Mouse (Mus musculus): ENCODE results near the gene Igfbp2. TPM values are rescaled to one million over a fixed set of nuclear protein-coding genes. Genes with fewer than 3 reads are reported as not detected.

Gene Igfbp2
- total RNA-seq, 2 experiments from 2014 or later: 2.5 to 3.1 TPM

DNA sequence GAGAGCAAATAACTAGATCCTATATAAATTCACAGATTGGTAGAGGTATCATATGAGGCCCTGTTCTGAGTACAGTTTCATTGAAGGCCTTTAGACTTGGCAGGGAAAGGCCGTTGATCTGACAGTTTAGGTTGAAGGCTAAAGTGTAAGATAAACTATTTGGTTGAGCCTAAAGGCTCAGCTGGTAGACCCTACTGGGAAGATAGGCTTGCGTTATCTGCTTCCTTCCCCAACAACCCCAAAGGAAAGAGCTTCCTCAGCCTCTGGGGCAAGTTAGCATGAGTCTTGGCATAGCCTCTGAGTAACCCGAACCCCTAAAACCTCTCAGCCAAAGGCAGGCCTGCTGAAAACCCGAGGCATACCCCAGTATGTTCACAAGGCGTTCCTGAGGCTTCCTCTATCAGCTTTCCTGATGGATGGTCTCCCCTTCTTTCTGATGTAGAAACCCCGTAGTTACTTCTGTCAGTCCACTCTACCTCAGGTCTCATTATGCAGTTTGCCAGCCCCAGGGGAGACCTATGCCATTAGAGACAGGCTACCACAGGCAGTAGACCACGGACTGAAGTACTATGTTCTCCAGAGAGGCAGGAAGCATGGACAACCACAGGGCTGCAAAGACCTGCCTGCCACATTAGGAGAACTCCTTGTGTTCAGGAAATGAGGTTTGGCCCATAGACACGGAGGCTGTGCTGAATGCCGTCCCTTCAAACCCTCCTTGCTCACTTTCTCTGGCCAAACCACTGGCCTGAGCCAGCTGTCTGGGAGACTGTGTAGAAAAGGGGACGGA is 44.3 kb downstream of the Igfbp2 start:
- intact Hi-C loops (cut with DNase I; ENCODE audit: low total_unique reads): loop anchor here (5.0 kb wide), 1 partner anchor 959 kb away; no protein-coding TSS in a partner anchor
- no peak for DNase-seq

DNA sequence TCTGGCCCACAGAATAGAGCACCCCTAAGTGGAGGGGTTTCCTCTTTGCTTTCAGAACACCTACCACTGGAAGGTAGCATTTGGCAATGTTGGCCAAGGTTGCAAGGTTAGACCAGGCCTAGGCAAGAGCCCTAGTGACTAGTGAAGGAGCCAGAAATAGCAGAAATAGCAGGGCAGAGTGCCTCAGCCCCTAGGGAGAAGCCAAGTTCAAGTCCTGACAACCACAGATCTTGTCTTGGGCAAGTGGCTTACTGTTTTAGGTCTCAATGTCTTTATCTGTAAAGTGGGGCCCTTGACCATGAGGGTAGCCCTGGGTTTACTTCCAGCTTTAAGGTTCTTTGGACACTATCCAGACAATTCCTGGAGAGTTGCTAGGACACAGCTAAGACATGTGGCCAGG is 45.0 kb downstream of the Igfbp2 start:
- no peak for DNase-seq
- intact Hi-C loops (cut with DNase I; ENCODE audit: low total_unique reads): loop anchor here (5.0 kb wide), 1 partner anchor 958 kb away; no protein-coding TSS in a partner anchor

DNA sequence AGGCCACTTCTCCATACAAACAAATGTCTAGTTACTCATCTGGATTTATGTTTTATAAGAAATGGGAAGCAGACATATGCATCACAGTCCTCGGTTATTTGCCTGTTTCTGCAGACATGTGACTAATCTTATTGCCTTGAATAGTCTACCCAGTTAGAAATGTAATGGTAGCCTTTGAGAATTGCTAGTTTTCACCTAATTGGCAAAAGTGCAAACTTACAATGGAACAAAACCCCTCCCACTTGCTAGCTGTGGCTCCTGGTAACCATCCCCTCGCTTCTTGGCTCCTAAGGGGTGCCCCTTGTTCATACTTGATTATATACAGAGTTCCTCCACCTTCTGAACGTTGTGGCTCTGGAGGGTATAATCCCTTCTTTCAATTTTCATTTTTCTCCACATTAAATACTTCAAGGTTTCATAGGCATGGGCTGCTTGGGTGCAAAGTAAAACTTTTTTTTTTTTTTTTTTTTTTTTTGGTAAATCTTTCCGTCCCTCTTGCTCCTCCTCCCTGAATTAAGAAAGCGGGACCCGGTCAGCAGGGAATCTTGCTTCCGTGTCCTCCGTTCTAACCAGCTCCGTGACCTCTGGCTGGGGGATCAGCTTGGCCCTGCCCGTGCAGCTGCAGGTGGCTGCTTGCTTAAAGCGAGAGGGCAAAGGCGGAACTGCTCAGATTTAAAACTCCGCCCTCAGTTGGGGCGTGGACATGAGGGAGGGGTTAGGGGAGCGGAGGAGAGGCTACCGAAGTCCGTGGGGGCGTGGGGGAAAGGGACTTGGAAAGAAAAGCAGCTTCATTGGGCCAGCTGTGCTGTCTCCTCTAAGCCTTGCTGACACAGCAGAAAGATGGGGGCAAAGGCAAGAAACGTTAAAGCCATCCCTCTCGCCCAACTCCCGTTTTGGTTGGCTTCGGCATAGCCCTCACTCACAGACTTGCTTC is 45.6 kb downstream of the Igfbp2 start:
- peak; percentile 80 for DNase-seq

DNA sequence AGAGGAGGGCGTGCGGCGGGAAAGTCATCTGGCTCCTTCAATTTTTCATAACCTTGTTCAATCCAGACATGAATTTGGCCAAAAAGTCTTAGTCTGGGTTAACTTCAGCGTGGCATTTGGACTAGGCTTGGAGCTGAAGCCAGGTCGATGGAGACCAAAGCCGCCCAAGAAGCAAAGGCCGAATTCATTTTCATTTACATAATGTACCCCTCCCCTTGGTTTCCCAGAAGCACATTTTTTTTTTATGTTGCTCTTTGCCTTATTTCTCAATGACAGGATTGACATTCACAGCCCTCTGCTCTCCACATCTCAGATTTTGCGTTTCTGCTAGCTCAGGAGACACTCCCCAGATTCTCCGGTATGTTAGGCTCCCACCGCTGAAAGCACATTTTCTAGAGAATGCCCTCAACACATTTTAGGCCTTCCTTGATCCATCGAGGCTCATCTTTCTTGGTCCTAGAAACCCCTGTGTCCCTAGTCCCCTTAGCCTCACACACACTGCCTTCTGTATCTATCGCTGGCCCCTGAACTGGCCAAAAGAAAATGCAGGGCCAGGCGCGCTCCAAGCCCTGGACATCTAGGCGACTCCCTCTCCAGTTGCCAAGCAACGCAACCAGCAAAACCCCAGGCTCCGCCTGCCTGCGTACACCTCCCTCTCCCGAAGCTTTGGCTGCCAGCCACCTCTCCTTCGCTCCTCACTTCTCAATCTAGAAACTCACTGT is 46.5 kb downstream of the Igfbp2 start:
- intact Hi-C loops (cut with DNase I; ENCODE audit: low total_unique reads): no loop called here
- DNase-seq: peak; percentile 84

More for the DNA sequence above, 45.6 kb downstream of the Igfbp2 start:
- intact Hi-C loops (cut with DNase I; ENCODE audit: low total_unique reads): loop anchor here (5.0 kb wide), 1 partner anchor 957 kb away; no protein-coding TSS in a partner anchor

DNA sequence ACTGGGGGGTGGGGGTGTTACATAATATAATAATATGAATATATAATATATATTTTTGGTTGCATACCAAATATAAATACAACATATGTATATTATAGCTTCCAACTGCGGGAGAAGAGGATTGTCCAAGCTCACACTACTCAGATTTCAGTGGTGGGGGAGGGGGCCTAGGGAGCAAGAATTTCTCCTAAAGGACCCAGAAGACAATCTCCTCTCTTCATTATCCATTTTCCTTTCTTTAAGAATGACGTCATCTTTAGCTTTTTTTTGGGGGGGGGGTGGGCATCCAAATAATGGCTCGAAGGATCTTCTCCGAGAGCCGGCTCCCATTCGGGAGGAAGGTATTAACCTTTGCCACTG is 47.0 kb downstream of the Igfbp2 start:
- intact Hi-C loops (cut with DNase I; ENCODE audit: low total_unique reads): no loop called here

DNA sequence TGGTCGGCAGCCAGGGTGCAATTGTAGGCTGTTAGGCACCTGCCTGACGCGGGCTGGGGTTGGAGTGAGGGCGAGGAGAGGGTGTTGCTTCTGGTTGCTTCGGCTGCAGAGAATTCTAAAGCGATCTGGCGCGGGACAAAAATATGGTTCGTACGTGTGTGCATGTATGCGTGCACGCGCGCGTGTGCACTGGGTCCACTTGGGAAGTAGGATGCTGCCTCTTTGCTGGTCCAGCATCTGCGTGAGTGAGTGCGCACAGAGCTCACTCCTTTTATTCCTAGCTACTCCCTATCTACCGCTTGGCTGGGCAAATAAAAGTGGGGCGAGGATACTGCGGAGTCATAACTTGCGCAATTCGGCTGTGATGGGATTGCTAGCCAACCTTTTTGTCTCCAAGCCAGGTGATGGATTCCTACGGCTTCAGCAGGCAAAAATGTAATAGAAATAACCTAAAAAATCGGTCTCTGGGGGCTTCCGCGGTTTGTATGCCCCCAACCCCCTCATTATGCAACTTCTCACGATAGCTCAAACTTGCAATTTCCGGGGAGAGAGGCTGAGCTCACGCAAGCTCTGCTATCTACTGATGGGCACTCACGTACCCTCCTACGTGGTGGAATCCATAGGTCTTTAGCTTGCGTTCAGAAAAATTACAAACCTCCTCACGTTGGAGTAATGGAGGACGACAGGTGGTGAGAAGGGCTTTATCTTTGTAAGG is 47.6 kb downstream of the Igfbp2 start:
- DNase-seq: no peak
- intact Hi-C loops (cut with DNase I; ENCODE audit: low total_unique reads): no loop called here

More for the DNA sequence above, 47.0 kb downstream of the Igfbp2 start:
- DNase-seq: no peak

DNA sequence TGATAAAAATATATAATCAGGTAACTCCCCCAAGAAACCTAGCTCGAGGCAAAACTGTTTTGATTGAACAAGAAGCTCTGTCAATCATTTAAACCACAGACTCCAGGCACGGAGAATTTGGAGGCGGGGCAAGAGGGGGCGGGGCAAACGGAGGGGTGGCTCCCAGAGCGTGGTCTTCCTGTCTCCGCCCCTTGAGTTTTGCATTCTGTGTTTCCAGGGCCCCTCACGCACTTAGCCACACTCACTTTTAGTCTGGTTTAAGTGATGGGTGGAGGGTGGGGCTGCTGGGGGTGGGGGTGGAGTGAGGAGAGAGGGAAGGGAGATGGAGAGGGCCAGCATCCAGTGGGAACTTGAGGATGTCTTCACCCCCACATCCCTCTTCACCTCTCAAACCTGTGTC is 48.2 kb downstream of the Igfbp2 start:
- intact Hi-C loops (cut with DNase I; ENCODE audit: low total_unique reads): no loop called here
- peak; percentile 82 for DNase-seq

DNA sequence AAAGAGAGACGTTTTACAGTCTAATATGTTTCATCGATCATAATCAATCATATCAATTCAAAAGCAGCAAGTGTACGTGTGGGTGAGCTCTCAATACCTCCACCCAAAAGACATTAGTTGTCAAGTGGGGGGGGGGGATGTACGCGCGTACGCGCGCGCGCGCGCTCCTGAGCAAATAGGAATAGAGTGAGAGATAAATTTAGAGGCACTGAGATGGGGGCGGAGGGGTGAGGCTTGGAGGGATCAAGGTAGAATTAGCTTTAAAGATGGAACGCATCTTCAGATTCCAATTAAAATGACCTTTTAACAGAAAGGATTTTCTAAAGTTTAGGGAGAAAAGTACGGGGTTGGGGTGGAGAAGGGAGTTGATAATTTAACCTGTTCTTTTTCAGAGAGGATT is 48.8 kb downstream of the Igfbp2 start:
- intact Hi-C loops (cut with DNase I; ENCODE audit: low total_unique reads): no loop called here
- DNase-seq: no peak

DNA sequence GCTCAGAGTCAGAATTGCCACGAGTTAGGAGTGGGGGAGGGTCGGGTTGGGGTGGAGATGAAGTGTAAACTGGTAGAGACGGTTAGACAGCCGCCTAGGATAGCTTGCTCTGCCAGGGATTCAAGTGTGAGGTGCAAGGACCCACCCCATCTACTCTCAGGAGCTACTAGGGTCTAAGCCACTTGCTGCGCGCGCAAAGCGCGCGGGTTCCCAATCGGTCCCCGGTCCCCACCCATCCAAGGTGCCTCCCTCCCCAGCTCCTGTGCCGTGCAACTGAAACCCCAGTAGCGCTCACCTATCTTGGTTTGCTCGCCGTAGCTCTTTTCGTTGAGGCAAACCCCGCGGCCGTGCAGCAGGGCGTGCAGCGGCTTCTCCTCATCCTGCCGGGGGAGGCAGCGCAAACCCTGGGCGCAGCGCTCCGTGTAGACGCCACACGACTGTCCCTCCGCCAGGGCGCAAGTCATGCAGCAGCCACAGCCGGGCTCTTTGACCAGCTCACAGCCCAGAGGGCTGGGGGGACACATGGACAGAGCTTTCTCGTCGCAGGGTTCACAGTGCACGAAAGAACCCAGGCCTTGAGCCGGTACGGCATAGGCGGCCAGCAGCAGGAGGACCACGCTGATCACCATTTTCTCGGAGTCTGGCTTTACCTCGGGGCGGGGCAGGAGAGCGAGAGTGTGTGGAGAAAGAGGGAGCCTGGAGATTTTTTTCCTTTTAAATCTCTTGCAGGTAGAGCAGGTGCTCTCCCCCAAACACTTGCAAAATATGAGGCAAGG is 49.4 kb downstream of the Igfbp2 start:
- intact Hi-C loops (cut with DNase I; ENCODE audit: low total_unique reads): no loop called here
- DNase-seq: peak; percentile 71

DNA sequence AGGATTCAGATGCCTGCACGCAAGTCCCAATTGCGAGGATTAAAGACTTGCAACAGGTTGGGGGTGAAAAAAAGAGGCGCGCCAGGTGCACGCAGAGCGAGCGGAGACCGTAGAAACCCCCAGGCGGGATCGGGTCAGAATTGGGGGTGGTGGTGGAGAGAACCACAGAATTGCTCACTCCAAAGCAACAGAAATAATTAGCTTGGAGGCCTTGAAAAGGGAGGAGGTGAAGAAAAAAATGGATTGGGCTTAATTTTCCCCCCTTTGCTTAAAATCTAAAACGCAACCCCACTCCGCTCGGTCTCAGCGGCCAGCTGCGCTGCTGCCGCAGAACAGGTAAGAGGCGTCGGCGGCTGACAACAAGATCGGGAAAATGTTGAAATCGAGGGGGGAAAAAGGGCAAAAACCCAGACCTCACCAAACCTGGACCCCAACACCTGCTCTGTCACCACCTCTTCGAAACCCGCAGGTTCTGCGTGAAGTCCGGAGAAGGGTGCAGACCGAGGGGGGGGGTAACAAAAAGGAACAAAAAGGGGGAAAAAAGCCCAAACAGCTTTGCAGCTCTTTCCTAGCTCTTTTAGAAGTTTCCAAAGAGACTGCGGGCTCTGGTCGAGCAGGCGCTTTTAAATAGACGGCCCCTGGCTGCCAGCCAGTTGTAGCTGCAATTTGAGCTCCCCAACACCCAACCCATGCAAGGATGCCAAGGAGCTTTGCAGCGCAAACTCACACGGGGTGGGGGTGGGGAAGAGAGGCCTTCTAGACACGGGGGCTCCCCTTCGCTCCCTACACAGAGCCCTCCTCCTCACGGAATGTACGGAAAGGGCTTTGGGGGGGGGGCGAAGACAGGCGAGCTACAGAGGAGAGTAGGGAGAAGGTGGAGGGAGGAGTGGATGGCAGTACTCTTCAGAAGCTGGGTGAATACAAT is 50.2 kb downstream of the Igfbp2 start, which contains the start of gene Igfbp5:
Gene Igfbp5 (minus strand): TSS at position 598 of the 925 bp plus-strand sequence.
- intact Hi-C loops (cut with DNase I; ENCODE audit: low total_unique reads): loop anchor here (5.0 kb wide), 2 partner anchors 398 to 743 kb away; no protein-coding TSS in a partner anchor
- DNase-seq: peak; percentile 91

DNA sequence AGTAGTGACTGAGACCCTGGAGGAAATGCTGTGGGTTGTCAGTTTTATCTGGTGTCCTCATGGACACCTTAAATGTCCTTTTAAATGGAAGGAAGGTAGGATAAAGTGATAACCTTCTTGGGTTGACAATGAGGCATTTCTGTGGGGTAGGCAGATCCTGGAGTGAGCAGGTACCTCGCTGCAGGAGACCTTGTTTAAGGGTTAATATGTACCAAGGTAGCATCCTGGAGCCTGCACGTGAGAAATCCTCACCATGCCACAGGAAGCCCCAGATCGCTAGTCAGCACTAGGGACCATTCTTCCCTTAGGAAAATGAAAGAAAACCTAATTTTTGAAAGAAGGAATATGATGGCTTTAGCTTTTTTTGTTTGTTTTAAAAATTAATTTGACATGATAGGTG is 51.4 kb downstream of the Igfbp2 start:
- no peak for DNase-seq
- intact Hi-C loops (cut with DNase I; ENCODE audit: low total_unique reads): loop anchor here (5.0 kb wide), 2 partner anchors 397 to 742 kb away; no protein-coding TSS in a partner anchor

DNA sequence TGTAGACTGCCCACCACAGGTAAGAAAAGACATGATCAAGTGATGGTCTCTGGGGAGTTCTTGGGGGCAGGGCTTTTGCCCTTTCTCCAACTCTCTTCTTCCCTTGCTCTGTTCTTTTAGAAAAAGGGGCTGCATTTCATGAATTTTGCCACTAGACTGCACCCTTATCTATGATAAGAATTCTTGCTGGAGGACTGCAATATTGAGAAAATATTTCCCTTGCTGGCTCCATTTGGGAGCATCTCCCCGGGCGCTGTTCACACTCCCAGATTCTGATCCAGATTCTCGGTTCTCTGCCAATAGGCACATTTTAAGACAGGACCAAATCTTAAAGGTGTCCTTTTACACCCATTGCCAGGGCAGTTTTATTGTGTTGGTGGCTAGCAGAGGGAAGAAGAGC is 51.8 kb downstream of the Igfbp2 start:
- no peak for DNase-seq
- intact Hi-C loops (cut with DNase I; ENCODE audit: low total_unique reads): loop anchor here (5.0 kb wide), 2 partner anchors 396 to 741 kb away; no protein-coding TSS in a partner anchor

DNA sequence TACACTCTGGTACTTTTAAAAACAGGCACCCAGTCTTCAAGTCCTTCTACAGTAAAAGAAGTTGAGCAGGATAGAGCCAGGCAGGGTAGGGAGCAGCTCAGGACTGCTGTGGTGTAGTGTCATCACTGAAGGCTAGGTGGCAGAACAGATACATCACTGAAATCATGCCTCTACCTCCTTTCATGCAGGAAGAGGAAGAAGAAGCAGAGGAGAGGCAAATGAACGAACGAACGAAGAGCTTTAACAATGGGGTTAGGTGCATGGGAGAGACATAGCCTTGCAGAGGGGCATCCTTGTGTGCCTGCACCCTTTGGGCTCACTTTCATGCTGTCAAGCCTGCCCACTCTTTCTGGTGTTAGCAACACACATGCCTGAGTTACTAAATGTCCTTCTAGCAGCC is 53.6 kb downstream of the Igfbp2 start:
- intact Hi-C loops (cut with DNase I; ENCODE audit: low total_unique reads): loop anchor here (5.0 kb wide), 2 partner anchors 394 to 739 kb away; no protein-coding TSS in a partner anchor
- peak; percentile 53 for DNase-seq

DNA sequence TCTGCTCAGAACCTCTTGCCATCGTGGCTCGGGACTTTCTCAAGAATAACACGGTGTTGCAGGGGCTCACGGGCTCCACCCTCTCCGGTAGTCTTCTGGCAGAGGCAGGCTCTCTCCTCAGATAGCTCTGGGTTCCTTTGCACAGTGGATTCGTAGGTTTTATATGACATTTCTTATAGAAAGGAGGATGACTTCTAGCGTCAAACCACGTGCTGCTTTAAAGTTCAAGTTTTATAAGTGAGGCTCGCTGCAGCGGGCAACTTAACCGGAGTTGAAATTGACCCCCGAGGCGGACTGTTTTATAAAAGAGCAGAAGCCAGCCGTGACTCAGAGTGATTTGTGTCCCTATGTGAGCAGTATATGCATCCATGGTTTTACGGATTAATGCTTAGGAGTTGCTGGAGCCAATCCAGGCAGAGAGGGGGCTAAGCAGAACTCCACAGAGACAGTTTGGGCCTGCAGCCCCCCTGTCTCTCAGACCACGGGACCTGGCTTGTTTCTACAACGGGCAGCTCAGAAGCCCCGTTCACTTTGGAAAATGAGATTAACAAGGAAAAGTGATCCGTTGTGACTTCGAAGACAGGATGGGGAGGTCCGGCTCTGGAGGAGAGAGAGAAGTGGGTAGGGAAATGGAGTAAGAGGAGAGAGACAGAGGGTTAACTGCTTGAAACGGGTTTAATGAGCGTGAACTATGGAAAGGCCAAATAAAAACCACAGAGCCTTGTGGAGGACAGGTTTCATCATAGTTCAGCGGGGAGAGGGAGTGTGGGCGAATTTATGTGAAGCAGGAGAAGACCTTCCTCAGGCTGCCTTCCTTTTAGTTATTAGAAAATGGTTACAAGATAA is 54.4 kb downstream of the Igfbp2 start:
- no peak for DNase-seq
- intact Hi-C loops (cut with DNase I; ENCODE audit: low total_unique reads): loop anchor here (5.0 kb wide), 2 partner anchors 394 to 739 kb away; no protein-coding TSS in a partner anchor

DNA sequence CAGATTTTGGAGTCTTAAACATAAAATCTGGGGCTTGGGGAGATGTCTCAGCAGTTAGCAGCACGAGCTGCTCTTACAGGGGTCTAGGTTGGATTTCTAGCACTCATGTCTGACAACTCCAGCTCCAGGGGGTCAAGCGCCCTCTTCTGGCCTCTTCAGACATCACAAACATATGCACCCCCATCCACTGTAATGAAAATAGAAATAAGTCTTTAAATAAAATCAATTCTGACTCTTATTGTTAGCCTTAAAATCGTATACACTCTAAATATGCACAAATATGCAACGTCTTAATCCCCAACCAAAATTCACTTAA is 55.0 kb downstream of the Igfbp2 start:
- no peak for DNase-seq
- intact Hi-C loops (cut with DNase I; ENCODE audit: low total_unique reads): loop anchor here (5.0 kb wide), 2 partner anchors 393 to 738 kb away; no protein-coding TSS in a partner anchor

All from gastrocnemius, postnatal 14 days (tissue).